Mouse (Mus musculus) intestine, embryonic 15.5 days (tissue): ENCODE results near the gene B3gnt8. TPM values are rescaled to one million over a fixed set of nuclear protein-coding genes. Genes with fewer than 3 reads are reported as not detected.

Source experiments
- ATAC-seq: fragments of 200-750 bp; cut with Nextera tagmentation; 2 replicates; pipeline ENCODE4 v1.8.0; 2017; ENCODE audit warnings: moderate TSS enrichment, moderate library complexity
- H3K27ac ChIP-seq: fragments of 300-500 bp; sonication (generic); 2 replicates; pipeline ENCODE4 v1.5.1; 2015; ENCODE audit warnings: mild to moderate bottlenecking, inconsistent platforms
- H3K27me3 ChIP-seq: fragments of 300-500 bp; sonication (generic); replicated peaks from 2 replicates; pipeline ENCODE4 v1.6.1; 2015; ENCODE audit warnings: inconsistent platforms
- H3K36me3 ChIP-seq: fragments of 300-500 bp; sonication (generic); 2 replicates; pipeline ENCODE4 v1.6.1; 2015; ENCODE audit warnings: inconsistent platforms
- H3K4me1 ChIP-seq: fragments of 300-500 bp; sonication (generic); replicated peaks from 2 replicates; pipeline ENCODE4 v1.6.1; 2015; ENCODE audit warnings: inconsistent platforms
- H3K4me2 ChIP-seq: fragments of 300-500 bp; sonication (generic); replicated peaks from 2 replicates; pipeline ENCODE4 v1.6.1; 2015; ENCODE audit warnings: mild to moderate bottlenecking, inconsistent platforms
- H3K4me3 ChIP-seq: fragments of 300-500 bp; sonication (generic); replicated peaks from 2 replicates; pipeline ENCODE4 v1.5.1; 2015; ENCODE audit warnings: inconsistent platforms
- H3K9ac ChIP-seq: fragments of 300-500 bp; sonication (generic); 2 replicates; pipeline ENCODE4 v1.6.1; 2015; ENCODE audit warnings: inconsistent platforms
- H3K9me3 ChIP-seq: fragments of 300-500 bp; sonication (generic); 2 replicates; pipeline ENCODE4 v1.6.1; 2016; ENCODE audit warnings: inconsistent platforms
- WGBS: fragments of 180-500 bp; shearing (Covaris S2); methylation state at CpG from one replicate; pipeline ENCODE4 v1.1.7; 2015; 5-methylcytosine and 5-hydroxymethylcytosine counted together
- polyA plus RNA-seq: library from polyadenylated mRNA; unstranded; fragments of >200 nt; fragmentation: Nextera tagmentation; extraction: Ambion mirVana; gene quantifications from 2 replicates; pipeline ENCODE4 v1.2.1, GENCODE M21; 2015

B3gnt8 gene
- polyA plus RNA-seq, 1 experiment from 2014 or later, result 7.1 TPM

DNA sequence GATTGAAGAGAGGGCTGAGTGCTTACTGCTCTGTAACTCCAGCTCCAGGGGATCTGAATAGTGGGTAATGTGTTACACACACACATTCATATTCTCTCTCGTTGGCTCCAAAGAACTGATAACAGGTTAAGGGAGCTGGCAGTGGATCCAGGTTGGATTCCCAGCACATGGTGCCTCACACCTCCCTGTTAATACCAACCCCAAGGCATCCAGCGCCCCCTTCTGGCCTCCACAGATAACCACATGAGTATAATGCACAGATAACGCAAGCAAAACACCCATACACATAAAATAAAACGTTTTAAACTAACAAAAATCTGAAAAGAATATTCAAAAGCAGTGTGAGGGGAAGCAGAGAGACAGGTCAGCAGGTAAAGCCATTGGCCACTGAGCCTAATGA is 46.0 kb downstream of the B3gnt8 start:
- Histone ChIP-seq H3K27ac (no peak overlapping the region), H3K4me1 (peaks cover 12% of the 10 kb centered on the region), H3K4me2 (no peak overlapping the region), H3K9ac (no peak overlapping the region), H3K36me3 (0 out of 2 replicates have a peak, but pooled peaks cover 5% of the 10 kb centered on the region), H3K27me3 (peaks cover 26% of the 10 kb centered on the region), H3K9me3 (no peaks in the 10 kb centered on the region), H3K4me3 (no peak overlapping the region)
- no peak for ATAC-seq
- WGBS, result 53% methylated on average over 4 of the region's 4 CpGs

DNA sequence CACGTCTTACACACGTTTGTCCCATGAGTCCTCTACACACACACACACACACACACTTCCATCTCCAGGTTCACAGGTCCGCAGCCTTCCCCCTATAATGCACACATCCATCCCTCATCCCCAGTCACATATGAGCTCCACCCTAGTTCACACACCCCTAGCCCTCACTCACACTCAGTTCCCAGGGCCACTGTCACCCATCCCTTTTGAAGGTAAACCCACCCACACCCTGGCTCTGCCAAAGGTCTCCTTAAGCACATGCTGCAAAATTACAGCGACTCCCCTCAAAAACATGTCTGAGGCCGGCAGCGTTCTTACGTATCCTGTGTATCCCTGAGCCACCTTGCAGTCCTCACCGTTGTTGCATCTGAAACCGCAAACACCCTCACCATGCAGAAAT is 47.8 kb downstream of the B3gnt8 start:
- no peak overlapping the region for H3K9ac ChIP-seq
- H3K9me3 ChIP-seq, result no peaks in the 10 kb centered on the region
- H3K27me3 ChIP-seq, result peaks cover 26% of the 10 kb centered on the region
- H3K4me1 ChIP-seq, result peaks cover 12% of the 10 kb centered on the region
- ATAC-seq, result no peak
- no peaks in the 10 kb centered on the region for H3K36me3 ChIP-seq
- no peak overlapping the region for H3K27ac ChIP-seq
- peak overlapping the region; percentile 73 for H3K4me2 ChIP-seq
- H3K4me3 ChIP-seq, result 0 out of 2 replicates have a peak overlapping the region, but pooled peaks have one; percentile 34
- WGBS, result 22% methylated on average over 9 of the region's 9 CpGs

DNA sequence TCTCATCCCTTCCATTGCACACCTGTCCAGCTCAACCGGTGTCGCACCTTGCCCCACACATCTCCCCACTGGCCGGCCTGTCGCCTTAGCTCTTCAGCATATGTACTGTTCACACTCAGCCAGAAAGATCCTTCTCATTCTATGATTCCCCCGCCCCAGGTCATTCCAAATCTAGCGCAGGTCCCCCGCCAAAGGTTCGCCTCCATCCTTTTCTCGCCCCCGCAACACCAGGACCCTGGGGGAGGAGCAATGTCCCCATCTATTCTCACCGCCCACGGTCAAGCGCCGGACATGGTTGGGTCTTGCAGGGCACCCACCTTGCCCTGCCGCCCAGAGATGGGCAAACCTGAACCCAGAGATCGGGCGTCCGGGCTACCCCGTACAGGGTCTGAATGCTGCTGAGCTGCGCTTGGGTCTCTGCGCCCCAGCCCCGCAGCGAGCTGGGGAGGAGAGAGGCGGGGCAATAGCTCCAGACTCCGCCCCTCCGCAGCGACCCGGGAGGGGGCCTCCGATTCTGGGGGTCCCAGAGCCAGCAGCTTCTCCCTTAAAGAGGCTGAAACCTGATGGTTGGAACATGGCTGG is 48.4 kb downstream of the B3gnt8 start, which contains the start of gene Tmem91:
Gene Tmem91, minus strand, starts transcription at position 448 of the 582 bp plus-strand sequence.
- Histone ChIP-seq H3K9me3 (no peaks in the 10 kb centered on the region), H3K36me3 (no peaks in the 10 kb centered on the region), H3K4me2 (peak within 1 kb of the TSS; percentile 73), H3K9ac (peak within 1 kb of the TSS; percentile 26), H3K27me3 (peaks cover 26% of the 10 kb centered on the region), H3K4me1 (peaks cover 12% of the 10 kb centered on the region), H3K4me3 (peak within 1 kb of the TSS; percentile 34), H3K27ac (no peak within 1 kb of the TSS)
- WGBS, result 3% methylated on average over 29 of the region's 29 CpGs
- peak; percentile 26; the same call in 1 of the 2 replicates for ATAC-seq

DNA sequence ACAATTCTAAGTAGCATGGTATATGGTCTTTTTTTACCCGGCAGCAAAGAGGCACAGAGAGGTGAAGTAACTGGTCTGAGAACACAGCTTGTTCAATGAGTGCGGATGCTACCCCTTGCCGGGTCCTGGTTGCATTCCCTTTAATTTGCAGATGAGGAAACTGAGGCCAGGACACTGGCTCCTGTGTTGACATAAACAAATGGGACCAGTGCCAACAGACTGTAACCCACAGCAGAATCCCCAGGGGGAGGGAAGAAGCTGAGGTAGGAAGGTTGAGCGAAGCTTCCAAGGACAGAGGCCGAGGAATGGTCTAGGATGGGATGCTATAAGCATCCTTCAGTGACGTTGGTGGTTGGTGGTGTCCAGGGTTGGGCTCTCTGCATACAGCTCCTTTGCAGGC is 49.0 kb downstream of the B3gnt8 start:
- Histone ChIP-seq H3K27me3 (peaks cover 26% of the 10 kb centered on the region), H3K4me1 (peaks cover 14% of the 10 kb centered on the region), H3K4me2 (peak overlapping the region; percentile 73; the same call in 1 of the 2 replicates), H3K9me3 (no peaks in the 10 kb centered on the region), H3K9ac (peak overlapping the region; percentile 26; the same call in 1 of the 2 replicates), H3K27ac (no peak overlapping the region), H3K4me3 (no peak overlapping the region), H3K36me3 (no peaks in the 10 kb centered on the region)
- 44% methylated on average over 6 of the region's 6 CpGs for WGBS
- ATAC-seq, result no peak

DNA sequence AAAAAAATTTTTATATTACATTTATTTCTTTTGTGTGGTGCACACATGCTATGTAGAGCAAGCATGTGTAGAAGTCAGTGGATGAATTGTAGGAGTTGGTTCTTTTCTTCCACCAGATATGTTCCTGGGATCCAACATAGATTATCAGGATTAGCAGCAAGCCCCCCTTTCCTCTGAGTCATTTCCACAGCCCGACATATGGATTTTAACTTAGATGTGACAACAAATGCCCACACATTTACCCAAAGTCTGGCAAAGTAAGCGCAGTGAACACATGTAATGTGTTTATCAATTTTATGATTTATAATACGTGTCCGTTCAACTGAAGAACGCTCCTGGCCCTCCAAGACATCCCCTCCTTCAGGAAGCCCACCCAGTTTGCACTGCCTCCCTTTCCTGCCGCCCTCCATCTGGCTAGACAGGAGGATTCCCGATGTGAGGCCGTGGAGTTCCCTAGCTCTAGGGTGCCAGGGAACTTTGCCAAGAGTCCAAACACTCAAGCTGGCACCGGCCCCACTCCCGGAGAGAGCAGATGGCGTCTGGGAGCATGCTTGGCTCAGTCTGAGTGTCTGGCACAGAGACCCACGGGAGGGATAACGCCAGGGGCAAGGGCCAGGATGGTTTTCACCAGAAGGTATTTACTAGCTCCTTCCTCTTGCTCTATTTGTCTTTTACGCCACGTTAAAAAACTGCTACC is 49.8 kb downstream of the B3gnt8 start:
- Histone ChIP-seq H3K9me3 (no peaks in the 10 kb centered on the region), H3K4me2 (no peak overlapping the region), H3K4me1 (peaks cover 15% of the 10 kb centered on the region), H3K9ac (no peak overlapping the region), H3K4me3 (no peak overlapping the region), H3K27me3 (peaks cover 26% of the 10 kb centered on the region), H3K36me3 (no peaks in the 10 kb centered on the region), H3K27ac (no peak overlapping the region)
- 53% methylated on average over 15 of the region's 15 CpGs for WGBS
- ATAC-seq, result no peak

DNA sequence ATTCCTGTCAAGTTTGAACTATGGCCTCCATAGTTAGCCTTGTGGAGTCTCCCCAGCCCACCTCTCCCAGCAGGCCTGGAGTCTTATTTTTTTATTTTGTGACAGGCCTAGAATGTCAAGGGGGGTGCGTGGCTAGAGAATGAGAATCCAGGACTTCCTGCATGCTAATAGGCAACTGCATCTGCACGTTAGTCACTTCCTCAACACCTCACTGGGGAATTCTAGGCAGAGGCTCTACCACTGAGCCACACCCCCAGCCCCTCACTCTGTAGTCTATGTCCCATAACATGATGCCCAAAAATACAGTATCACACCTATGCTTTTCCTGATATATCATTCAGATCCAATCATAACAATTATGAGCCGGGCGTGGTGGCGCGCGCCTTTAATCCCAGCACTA is 50.6 kb downstream of the B3gnt8 start:
- peaks cover 26% of the 10 kb centered on the region for H3K27me3 ChIP-seq
- no peak overlapping the region for H3K9ac ChIP-seq
- no peaks in the 10 kb centered on the region for H3K36me3 ChIP-seq
- no peak overlapping the region for H3K27ac ChIP-seq
- H3K4me2 ChIP-seq, result no peak overlapping the region
- no peaks in the 10 kb centered on the region for H3K9me3 ChIP-seq
- WGBS, result 91% methylated on average over 7 of the region's 7 CpGs
- no peak overlapping the region for H3K4me3 ChIP-seq
- H3K4me1 ChIP-seq, result peaks cover 17% of the 10 kb centered on the region
- ATAC-seq, result no peak

DNA sequence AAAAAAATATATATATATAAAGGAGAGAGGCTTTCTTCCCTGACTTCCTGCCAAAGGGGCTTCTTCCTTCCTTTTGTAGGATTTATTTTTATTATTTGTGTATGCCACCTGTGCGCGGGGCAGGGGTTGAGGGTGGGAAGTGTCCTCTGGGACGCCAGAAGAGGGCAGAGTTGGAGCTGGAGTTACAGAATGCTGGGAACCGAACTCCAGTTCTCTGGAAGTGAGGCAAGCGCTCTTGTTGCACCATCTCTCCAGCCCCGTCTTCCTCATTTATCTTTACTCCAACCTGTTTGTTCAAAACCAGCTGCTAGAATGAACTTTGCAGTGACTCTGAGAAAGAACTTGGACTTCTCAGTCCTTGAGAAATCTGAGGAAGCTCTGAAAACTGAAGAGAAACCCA is 53.5 kb downstream of the B3gnt8 start:
- no peak overlapping the region for H3K9ac ChIP-seq
- H3K9me3 ChIP-seq, result no peaks in the 10 kb centered on the region
- WGBS, result 13% methylated on average over 6 of the region's 6 CpGs
- ATAC-seq, result no peak
- no peaks in the 10 kb centered on the region for H3K36me3 ChIP-seq
- H3K27ac ChIP-seq, result peak overlapping the region; percentile 93; the same call in 1 of the 2 replicates
- peak overlapping the region; percentile 70 for H3K4me3 ChIP-seq
- peaks cover 12% of the 10 kb centered on the region for H3K4me1 ChIP-seq
- peak overlapping the region; percentile 70 for H3K4me2 ChIP-seq
- peaks cover 7% of the 10 kb centered on the region for H3K27me3 ChIP-seq

DNA sequence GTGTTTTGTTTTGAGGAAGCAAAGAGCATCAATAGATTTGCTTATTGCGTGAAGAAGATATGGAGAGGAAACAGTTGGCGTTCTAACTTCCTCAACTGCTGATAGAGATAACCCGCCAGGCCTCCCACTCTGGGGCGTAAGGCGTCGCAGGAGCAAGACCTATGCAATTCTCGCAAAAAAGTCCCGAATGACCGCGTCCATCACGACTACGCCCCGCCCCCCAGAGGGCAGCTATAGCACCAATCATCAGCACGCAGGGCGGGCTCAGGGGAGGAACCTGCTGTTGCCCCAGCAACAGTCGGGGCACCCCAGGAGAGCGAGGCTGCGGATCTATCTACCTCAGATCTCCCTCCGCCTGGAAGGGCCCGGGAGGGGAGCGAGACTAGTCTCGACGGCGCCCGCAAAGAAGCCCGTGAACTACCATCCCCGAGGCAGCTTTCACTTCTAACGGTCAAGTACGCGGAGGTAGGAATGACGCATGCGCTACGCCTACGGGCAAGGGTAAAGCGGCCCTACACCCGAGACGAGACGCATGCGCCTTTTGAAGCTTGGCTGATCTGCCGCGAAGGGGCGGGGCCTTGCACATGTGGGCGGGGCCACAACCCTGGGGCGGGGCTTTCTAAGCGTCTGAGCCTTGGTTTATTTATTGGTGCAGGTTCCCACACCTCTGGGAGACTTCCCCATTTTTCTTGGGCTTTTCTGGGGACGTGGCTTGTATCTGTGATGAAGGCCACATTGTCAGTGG is 54.2 kb downstream of the B3gnt8 start, which contains the start of gene B9d2:
Gene B9d2, plus strand, starts transcription at position 267 of the 745 bp plus-strand sequence.
- WGBS, result under 1% methylated on average over 46 of the region's 46 CpGs
- Histone ChIP-seq H3K27me3 (0 out of 2 replicates have a peak, but pooled peaks cover under 1% of the 10 kb centered on the region), H3K27ac (peak within 1 kb of the TSS; percentile 93), H3K9me3 (no peaks in the 10 kb centered on the region), H3K9ac (peak within 1 kb of the TSS; percentile 39; the same call in 1 of the 2 replicates), H3K36me3 (no peaks in the 10 kb centered on the region), H3K4me3 (peak within 1 kb of the TSS; percentile 70), H3K4me1 (0 out of 2 replicates have a peak, but pooled peaks cover 5% of the 10 kb centered on the region), H3K4me2 (peak within 1 kb of the TSS; percentile 70)
- peak; percentile 98 for ATAC-seq

DNA sequence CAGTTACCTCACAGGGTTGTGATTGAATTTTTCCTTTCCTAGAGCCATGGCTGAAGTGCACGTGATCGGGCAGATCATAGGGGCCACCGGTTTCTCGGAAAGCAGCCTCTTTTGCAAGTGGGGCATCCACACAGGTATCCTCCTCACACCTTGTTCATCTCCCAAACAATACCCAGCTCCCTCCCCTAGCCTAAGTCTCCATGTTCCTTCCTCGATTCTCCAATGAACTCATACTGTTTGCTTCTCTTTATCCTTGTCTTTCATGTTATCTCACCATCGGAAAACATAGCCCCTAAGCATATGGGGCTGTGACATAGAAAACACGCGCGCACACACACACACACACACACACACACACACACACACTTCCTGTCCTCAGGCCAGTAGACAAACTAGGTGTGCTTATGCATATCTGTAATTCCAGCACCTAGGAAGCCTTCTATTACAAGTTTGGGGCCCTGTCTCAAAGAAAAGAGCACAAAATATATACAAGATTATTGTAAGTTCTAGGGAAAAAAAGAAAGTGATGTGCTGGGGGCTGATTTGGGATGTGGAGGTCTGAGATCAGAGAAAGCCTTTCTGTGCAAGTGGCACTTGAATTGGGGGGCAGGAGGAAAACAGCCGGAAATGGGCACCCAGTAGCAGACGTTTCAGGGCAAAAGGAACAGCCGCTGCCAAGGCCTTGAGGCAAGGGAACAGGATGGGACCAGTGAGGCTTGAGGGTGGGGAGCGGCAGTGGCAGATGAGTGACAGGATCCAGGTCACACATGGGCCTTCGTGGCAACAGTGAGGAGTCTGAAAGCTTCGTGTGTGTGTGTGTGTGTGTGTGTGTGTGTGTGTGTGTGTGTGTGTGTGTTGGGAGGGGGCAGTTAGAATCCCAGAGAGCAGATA is 55.1 kb downstream of the B3gnt8 start:
- peak overlapping the region; percentile 70 for H3K4me3 ChIP-seq
- no peaks in the 10 kb centered on the region for H3K36me3 ChIP-seq
- no peaks in the 10 kb centered on the region; the same call in 1 of the 2 replicates for H3K27me3 ChIP-seq
- no peak; the same call in 1 of the 2 replicates for ATAC-seq
- H3K9me3 ChIP-seq, result no peaks in the 10 kb centered on the region
- 60% methylated on average over 15 of the region's 15 CpGs for WGBS
- H3K4me2 ChIP-seq, result peak overlapping the region; percentile 70
- peaks cover 14% of the 10 kb centered on the region; the same call in 1 of the 2 replicates for H3K4me1 ChIP-seq
- no peak overlapping the region for H3K27ac ChIP-seq
- no peak overlapping the region for H3K9ac ChIP-seq

DNA sequence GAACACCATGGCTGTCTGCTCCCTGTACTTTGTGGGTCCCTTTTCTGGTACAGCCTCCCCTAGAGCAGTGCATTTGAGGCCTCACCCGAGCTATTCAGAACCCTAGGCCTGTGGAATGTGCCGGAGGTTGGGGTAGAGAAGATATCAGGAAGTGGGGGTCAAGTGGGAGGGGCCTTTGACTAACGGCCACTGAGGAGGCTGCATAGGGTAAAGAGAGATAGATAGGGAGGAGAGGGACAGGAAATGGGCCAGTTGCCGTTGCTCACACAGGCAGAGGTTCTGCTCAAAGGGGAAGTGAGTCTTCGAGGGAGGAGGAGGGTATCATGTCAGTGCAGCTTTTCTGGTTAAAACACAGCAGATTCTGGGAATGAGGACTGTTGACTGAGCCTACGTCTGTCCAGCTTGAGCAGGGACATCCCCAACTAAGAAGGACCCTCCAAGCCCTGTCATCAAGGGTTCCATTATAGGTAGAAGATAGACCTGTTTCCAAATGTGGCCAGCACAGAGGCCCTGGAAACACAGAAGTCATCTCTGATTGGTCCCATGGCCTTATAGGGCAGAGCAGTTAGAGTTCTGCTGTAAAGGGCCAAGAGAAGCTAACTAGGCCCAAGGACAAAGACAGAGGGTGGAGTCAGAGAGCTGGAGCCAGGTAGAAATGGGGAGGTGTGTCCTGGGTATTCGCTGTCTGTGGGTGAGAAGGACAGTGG is 57.2 kb downstream of the B3gnt8 start:
- peaks cover 7% of the 10 kb centered on the region; the same call in 1 of the 2 replicates for H3K27me3 ChIP-seq
- no peak for ATAC-seq
- H3K4me2 ChIP-seq, result no peak overlapping the region
- WGBS, result 55% methylated on average over 7 of the region's 7 CpGs
- no peak overlapping the region for H3K4me3 ChIP-seq
- H3K9me3 ChIP-seq, result no peaks in the 10 kb centered on the region
- peaks cover 31% of the 10 kb centered on the region for H3K4me1 ChIP-seq
- no peak overlapping the region for H3K9ac ChIP-seq
- no peak overlapping the region for H3K27ac ChIP-seq
- H3K36me3 ChIP-seq, result no peaks in the 10 kb centered on the region

DNA sequence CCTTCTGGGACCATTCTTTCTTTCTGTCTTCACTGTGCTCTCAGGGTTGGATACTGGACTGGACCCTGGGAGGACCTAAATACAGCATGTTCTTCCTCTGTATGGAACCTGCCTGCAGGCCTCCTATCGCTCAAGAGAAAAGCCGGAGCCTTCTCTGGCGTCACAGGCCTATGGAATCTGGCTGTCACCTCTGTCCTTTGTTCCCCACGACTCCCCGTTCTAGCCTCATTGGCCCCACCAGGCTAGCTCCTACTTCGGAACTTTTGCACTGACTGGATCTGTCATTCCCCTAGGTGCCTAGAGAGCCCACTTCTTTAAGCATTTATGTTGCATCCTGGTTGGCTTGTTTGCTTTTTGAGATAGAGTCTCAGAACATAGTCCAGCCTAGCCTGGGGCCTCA is 58.2 kb downstream of the B3gnt8 start:
- 86% methylated on average over 6 of the region's 6 CpGs for WGBS
- H3K4me1 ChIP-seq, result peaks cover 36% of the 10 kb centered on the region
- ATAC-seq, result no peak

More for the DNA sequence above, 58.2 kb downstream of the B3gnt8 start:
- Histone ChIP-seq H3K27me3 (peaks cover 7% of the 10 kb centered on the region; the same call in 1 of the 2 replicates), H3K9ac (no peak overlapping the region), H3K4me3 (no peak overlapping the region), H3K27ac (no peak overlapping the region), H3K36me3 (no peaks in the 10 kb centered on the region), H3K4me2 (no peak overlapping the region), H3K9me3 (no peaks in the 10 kb centered on the region)
